Mouse (Mus musculus) CH12.LX (cell line): ENCODE results near the gene Plekha5. TPM values are rescaled to one million over a fixed set of nuclear protein-coding genes. Genes with fewer than 3 reads are reported as not detected.

Source experiments
- DNase-seq: peaks from one replicate; pipeline ENCODE4 v3.0.0-alpha.2; 2013; ENCODE audit errors: extremely low read depth
- H3K27ac ChIP-seq: 2 replicates; pipeline ENCODE4 v1.5.1; 2012; ENCODE audit warnings: low read depth, mild to moderate bottlenecking, control low read depth, moderate library complexity; ENCODE audit not compliant: insufficient read depth
- H3K27me3 ChIP-seq: replicated peaks from 2 replicates; pipeline ENCODE3; 2012; ENCODE audit warnings: inconsistent platforms
- H3K36me3 ChIP-seq, 2 experiments: replicated peaks in 1 of 2; 2 replicates each; pipeline versions ENCODE3 to v1.6.1; 2012; ENCODE audit warnings: inconsistent platforms in 1 of 2, low read length in 1 of 2, mild to moderate bottlenecking in 1 of 2, mixed read lengths in 1 of 2, moderate library complexity in 1 of 2; ENCODE audit not compliant: control insufficient read depth in 1 of 2, insufficient read depth in 1 of 2
- H3K4me1 ChIP-seq, 2 experiments: 2 replicates each; pipeline ENCODE4 v1.6.1; 2012; ENCODE audit warnings: inconsistent platforms in 1 of 2, moderate library complexity in 1 of 2; ENCODE audit not compliant: insufficient read depth in 2 of 2, control insufficient read depth in 1 of 2
- H3K4me2 ChIP-seq: 2 replicates; pipeline ENCODE4 v1.6.1; 2012; ENCODE audit warnings: low read depth, mild to moderate bottlenecking, control low read depth; ENCODE audit not compliant: poor library complexity, insufficient read depth, severe bottlenecking
- H3K4me3 ChIP-seq, 3 experiments: fragments of 150-350 bp in 1 of 3; sonication (generic) in 1 of 3; replicated peaks in 1 of 3; 2 replicates each; pipeline versions ENCODE3 to v1.5.1; 2011 to 2012; ENCODE audit warnings: low read depth in 2 of 3, low read length in 2 of 3, mild to moderate bottlenecking in 2 of 3, moderate library complexity in 2 of 3, control low read depth in 1 of 3, improper control_type of control experiment in 1 of 3, inconsistent platforms in 1 of 3, mixed read lengths in 1 of 3; ENCODE audit not compliant: poor library complexity in 1 of 3
- H3K79me2 ChIP-seq: replicated peaks from 2 replicates; pipeline ENCODE4 v1.6.1; 2012; ENCODE audit warnings: mild to moderate bottlenecking, moderate library complexity; ENCODE audit not compliant: control insufficient read depth, poor library complexity, insufficient read depth, severe bottlenecking; ENCODE audit errors: extremely low read depth
- H3K9ac ChIP-seq: 2 replicates; pipeline ENCODE4 v1.6.1; 2012; ENCODE audit warnings: low read depth, mild to moderate bottlenecking, control low read depth, moderate library complexity; ENCODE audit not compliant: insufficient read depth
- H3K9me3 ChIP-seq: replicated peaks from 2 replicates; pipeline ENCODE3; 2012; ENCODE audit warnings: low read length, inconsistent platforms, mixed read lengths
- CHD2 ChIP-seq: IDR thresholded peaks from 2 replicates; pipeline ENCODE4 v1.6.1; 2011; ENCODE audit warnings: low read length, improper control_type of control experiment
- CTCF ChIP-seq, 2 experiments: IDR thresholded peaks in 1 of 2; conservative IDR thresholded peaks in 1 of 2; 2 replicates each; pipeline ENCODE4 v1.5.1; 2011 to 2012; ENCODE audit warnings: low read depth in 2 of 2, low read length in 2 of 2, improper control_type of control experiment in 1 of 2, inconsistent platforms in 1 of 2, mild to moderate bottlenecking in 1 of 2, moderate library complexity in 1 of 2
- ELF1 ChIP-seq: IDR thresholded peaks from 2 replicates; pipeline ENCODE4 v1.6.1; 2014; ENCODE audit warnings: low read depth, mild to moderate bottlenecking, inconsistent platforms, low read length, improper control_type of control experiment
- EP300 ChIP-seq: IDR thresholded peaks from 2 replicates; pipeline ENCODE4 v1.6.1; 2011; ENCODE audit warnings: low read length, improper control_type of control experiment
- HCFC1 ChIP-seq: IDR thresholded peaks from 2 replicates; pipeline ENCODE4 v1.6.1; 2012; ENCODE audit warnings: low read depth, mild to moderate bottlenecking, inconsistent platforms, low read length, improper control_type of control experiment
- IRF4 ChIP-seq: IDR thresholded peaks from 2 replicates; pipeline ENCODE4 v1.6.1; 2014; ENCODE audit warnings: low read depth, mild to moderate bottlenecking, inconsistent platforms, low read length, improper control_type of control experiment
- JUN ChIP-seq: IDR thresholded peaks from 2 replicates; pipeline ENCODE4 v1.6.1; 2011; ENCODE audit warnings: low read depth, mild to moderate bottlenecking, low read length, improper control_type of control experiment, moderate library complexity; ENCODE audit not compliant: insufficient read depth
- KAT2A ChIP-seq: IDR thresholded peaks from 2 replicates; pipeline ENCODE4 v1.6.1; 2012; ENCODE audit warnings: low read length, improper control_type of control experiment, inconsistent platforms; ENCODE audit not compliant: insufficient replicate concordance
- MXI1 ChIP-seq: IDR thresholded peaks from 2 replicates; pipeline ENCODE4 v1.6.1; 2011; ENCODE audit warnings: mild to moderate bottlenecking, low read depth, low read length, improper control_type of control experiment
- MYC ChIP-seq: IDR thresholded peaks from 2 replicates; pipeline ENCODE4 v1.6.1; 2011; ENCODE audit warnings: low read depth, mild to moderate bottlenecking, improper control_type of control experiment, low read length
- NELFE ChIP-seq: IDR thresholded peaks from 2 replicates; pipeline ENCODE4 v1.6.1; 2011; ENCODE audit warnings: low read depth, low read length, improper control_type of control experiment
- NRF1 ChIP-seq: IDR thresholded peaks from 2 replicates; pipeline ENCODE4 v1.6.1; 2014; ENCODE audit warnings: low read depth, mild to moderate bottlenecking, inconsistent platforms, low read length, improper control_type of control experiment, moderate library complexity
- POLR2A ChIP-seq: IDR thresholded peaks from 2 replicates; pipeline ENCODE4 v1.6.1; 2011; ENCODE audit warnings: low read depth, mild to moderate bottlenecking, improper control_type of control experiment, low read length
- POLR2AphosphoS2 ChIP-seq: IDR thresholded peaks from 2 replicates; pipeline ENCODE4 v1.6.1; 2011; ENCODE audit warnings: low read depth, low read length, improper control_type of control experiment
- RAD21 ChIP-seq: IDR thresholded peaks from 2 replicates; pipeline ENCODE4 v1.6.1; 2011; ENCODE audit warnings: low read depth, mild to moderate bottlenecking, low read length, improper control_type of control experiment, moderate library complexity
- SMC3 ChIP-seq: IDR thresholded peaks from 2 replicates; pipeline ENCODE4 v1.6.1; 2011; ENCODE audit warnings: low read depth, low read length, improper control_type of control experiment
- TCF12 ChIP-seq: IDR thresholded peaks from 2 replicates; pipeline ENCODE4 v1.6.1; 2014; ENCODE audit warnings: low read depth, mild to moderate bottlenecking, inconsistent platforms, low read length, improper control_type of control experiment
- USF1 ChIP-seq: IDR thresholded peaks from 2 replicates; pipeline ENCODE4 v1.6.1; 2014; ENCODE audit warnings: low read depth, mild to moderate bottlenecking, inconsistent platforms, low read length, improper control_type of control experiment
- USF2 ChIP-seq: conservative IDR thresholded peaks from 2 replicates; pipeline ENCODE4 v1.6.1; 2011; ENCODE audit warnings: low read depth, low read length, improper control_type of control experiment
- ZKSCAN1 ChIP-seq: IDR thresholded peaks from 2 replicates; pipeline ENCODE4 v1.6.1; 2012; ENCODE audit warnings: low read depth, inconsistent platforms, low read length, improper control_type of control experiment, borderline replicate concordance
- ZNF384 ChIP-seq: IDR thresholded peaks from 2 replicates; pipeline ENCODE4 v1.6.1; 2012; ENCODE audit warnings: low read depth, low read length, improper control_type of control experiment, inconsistent platforms
- dilution Hi-C: fragments of 300-500 bp; cut with MboI; formaldehyde crosslinking; loops from 2 replicates; pipeline ENCODE4 v1.14.3; 2020; ENCODE audit warnings: low sequenced_read_pairs; ENCODE audit not compliant: extremely low pct_unique_long_range_greater_than_20kb, extremely low pct_ligation_motif_present
- in situ Hi-C: fragments of 300-500 bp; cut with MboI; formaldehyde crosslinking; loops from 3 replicates; pipeline ENCODE4 v1.14.3; 2019; ENCODE audit warnings: low sequenced_read_pairs, low pct_ligation_motif_present, low pct_unique_long_range_greater_than_20kb, mixed read lengths
- polyA plus RNA-seq: library from polyadenylated mRNA; unstranded; fragments of >175 nt; gene quantifications from 2 replicates; pipeline ENCODE4 v1.2.1, GENCODE M21; 2012; ENCODE audit warnings: low read depth; ENCODE audit not compliant: insufficient read length
- total RNA-seq, 2 experiments: library from RNA; depleted of rRNA; stranded (reverse); fragments of 300-350 nt in 1 of 2; fragments of >200 nt in 1 of 2; gene quantifications; 2 replicates each; pipeline ENCODE4 v1.2.3; 2012 to 2014

Plekha5 gene
- total and polyA plus RNA-seq, 3 experiments = 0.12 to 0.38 (median 0.27) TPM

GRCm38 (mm10) chr6:140523600-140523999, 99.7 kb downstream of the Plekha5 start:
- dilution Hi-C loops (no loop called here), in situ Hi-C loops (no loop called here)

DNA sequence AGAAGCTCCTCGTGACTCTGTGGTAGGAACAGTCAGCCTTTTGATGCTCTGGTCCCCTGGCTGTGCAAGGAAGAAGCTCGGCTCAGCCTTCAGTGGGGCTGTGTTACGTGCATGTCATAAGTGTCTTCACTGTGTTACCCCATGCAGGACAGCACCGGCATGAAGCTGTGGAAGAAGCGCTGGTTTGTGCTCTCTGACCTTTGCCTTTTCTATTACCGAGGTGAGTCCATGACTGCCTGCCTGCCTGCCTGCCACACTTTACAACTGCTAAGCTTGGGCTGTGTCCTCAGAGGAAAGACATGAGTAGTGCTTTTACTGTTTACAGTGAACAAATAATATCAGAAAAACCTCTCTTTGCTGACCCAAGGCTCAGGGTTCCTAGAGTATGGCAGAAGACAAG, 104.6 kb downstream of the Plekha5 start:
- Histone ChIP-seq H3K27ac (no peak overlapping the region), H3K4me3 (no peak overlapping the region), H3K36me3 (no peaks in the 10 kb centered on the region), H3K4me1 (peaks cover 0 to 3% of the 10 kb centered on the region in 2 experiments; a peak in 1 of 4 replicates), H3K9ac (no peak overlapping the region), H3K27me3 (no peaks in the 10 kb centered on the region), H3K79me2 (no peaks in the 10 kb centered on the region), H3K9me3 (no peaks in the 10 kb centered on the region), H3K4me2 (no peak overlapping the region)
- dilution Hi-C loops = no loop called here
- no peak for DNase-seq
- in situ Hi-C loops = no loop called here
- TF ChIP-seq JUN = no peak
- TF ChIP-seq EP300 = no peak
- no peak for TF ChIP-seq TCF12
- TF ChIP-seq NRF1 = no peak
- no peak for TF ChIP-seq USF1
- no peak for TF ChIP-seq IRF4
- no peak for TF ChIP-seq ZKSCAN1
- no peak for TF ChIP-seq MXI1
- no peak for TF ChIP-seq ZNF384
- TF ChIP-seq SMC3 = no peak
- no peak for TF ChIP-seq NELFE
- TF ChIP-seq POLR2AphosphoS2 = no peak
- no peak for TF ChIP-seq USF2
- no peak for TF ChIP-seq KAT2A
- TF ChIP-seq POLR2A = no peak
- no peak for TF ChIP-seq HCFC1
- no peak for TF ChIP-seq RAD21
- no peak for TF ChIP-seq CTCF (conservative IDR thresholded peaks at IDR 0.05 in 1 of 2, IDR thresholded peaks at IDR 0.05 in 1 of 2; ENCODE audit: low read depth in 2 of 2, low read length in 2 of 2)
- no peak for TF ChIP-seq ELF1
- TF ChIP-seq MYC = no peak

More at GRCm38 (mm10) chr6:140523600-140523999, 99.7 kb downstream of the Plekha5 start:
- TF ChIP-seq CHD2 = no peak
- TF ChIP-seq POLR2A = no peak
- TF ChIP-seq, all 38 proteins: peak for 0
- Histone ChIP-seq H3K27ac (no peak overlapping the region), H3K9me3 (no peaks in the 10 kb centered on the region), H3K9ac (no peak overlapping the region), H3K36me3 (no peaks in the 10 kb centered on the region), H3K79me2 (no peaks in the 10 kb centered on the region), H3K4me1 (peaks cover 0 to 3% of the 10 kb centered on the region in 2 experiments; a peak in 2 of 4 replicates), H3K27me3 (no peaks in the 10 kb centered on the region), H3K4me3 (no peak overlapping the region), H3K4me2 (no peak overlapping the region)
- no peak for DNase-seq
